Mouse (Mus musculus): ENCODE results near the gene Rab34. TPM values are rescaled to one million over a fixed set of nuclear protein-coding genes. Genes with fewer than 3 reads are reported as not detected.
A peak's percentile ranks its signal among the peaks of the same experiment; 100 is the strongest.

Gene Rab34
- 58.0 and 65.7 TPM in 2 replicates for polyA plus RNA-seq (2015; fragmentation: Nextera tagmentation; extraction: Ambion mirVana)

DNA sequence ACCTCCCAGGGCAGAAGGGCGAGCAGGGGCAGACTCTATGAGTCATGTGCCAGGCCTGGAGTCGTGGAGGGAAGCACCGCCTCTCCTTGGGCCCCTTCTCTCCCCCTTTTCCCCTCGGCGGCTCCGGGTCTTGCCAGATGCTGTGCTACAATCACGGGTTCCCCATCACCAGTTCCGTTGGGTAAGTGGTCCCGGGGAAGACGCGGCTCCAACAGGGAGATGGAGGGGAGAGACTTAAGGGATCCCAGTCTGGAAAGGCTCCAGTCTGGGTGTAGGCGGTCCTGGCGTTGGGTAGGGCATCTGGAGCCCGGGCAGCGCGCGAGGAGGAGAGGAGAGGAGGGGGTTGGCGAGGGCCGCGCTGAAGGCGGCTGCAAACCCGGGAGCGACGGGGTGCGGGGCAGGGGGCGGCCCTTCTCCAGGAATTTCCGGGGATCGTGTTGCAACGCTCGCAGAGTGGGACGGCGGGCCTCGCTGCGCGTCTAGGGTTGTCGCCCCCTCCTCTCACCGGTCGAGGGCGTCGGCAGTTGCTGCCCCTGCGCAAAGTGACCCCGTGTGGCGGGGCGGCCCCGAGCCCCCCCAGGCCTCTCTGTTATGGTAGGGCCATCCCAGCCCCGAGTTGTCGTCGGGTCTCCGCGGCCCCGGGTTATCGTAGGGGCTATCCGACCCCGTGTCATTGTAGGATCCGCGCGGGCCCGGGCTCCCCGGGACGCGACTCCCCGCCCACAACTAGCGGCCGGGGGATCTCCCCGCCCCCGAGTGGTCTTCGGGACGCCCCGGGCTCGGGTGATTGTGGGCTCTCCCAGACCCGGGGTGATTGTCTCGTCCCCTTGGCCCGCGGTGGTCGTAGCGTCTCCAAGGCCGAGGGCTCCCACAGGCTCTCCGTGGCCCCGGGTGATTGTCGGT lies at the start of gene Rab34:
TSS of gene Rab34 (plus strand) at position 100 of the 903 bp plus-strand sequence.
- peak; percentile 78 for ATAC-seq (ENCODE audit: low FRiP score, low read depth)
- H3K36me3 ChIP-seq: peaks cover 24% of the 10 kb centered on the region
- under 1% methylated on average over 75 of the region's 80 CpGs for WGBS
- peaks cover 27% of the 10 kb centered on the region for H3K4me1 ChIP-seq (replicated peaks)
- H3K9ac ChIP-seq: peak within 1 kb of the TSS; percentile 72
- peak within 1 kb of the TSS; percentile 66 for H3K4me3 ChIP-seq
- H3K27ac ChIP-seq (replicated peaks): peak within 1 kb of the TSS; percentile 88
- H3K27me3 ChIP-seq: no peaks in the 10 kb centered on the region
- H3K4me2 ChIP-seq: peak within 1 kb of the TSS; percentile 73
- no peaks in the 10 kb centered on the region for H3K9me3 ChIP-seq

DNA sequence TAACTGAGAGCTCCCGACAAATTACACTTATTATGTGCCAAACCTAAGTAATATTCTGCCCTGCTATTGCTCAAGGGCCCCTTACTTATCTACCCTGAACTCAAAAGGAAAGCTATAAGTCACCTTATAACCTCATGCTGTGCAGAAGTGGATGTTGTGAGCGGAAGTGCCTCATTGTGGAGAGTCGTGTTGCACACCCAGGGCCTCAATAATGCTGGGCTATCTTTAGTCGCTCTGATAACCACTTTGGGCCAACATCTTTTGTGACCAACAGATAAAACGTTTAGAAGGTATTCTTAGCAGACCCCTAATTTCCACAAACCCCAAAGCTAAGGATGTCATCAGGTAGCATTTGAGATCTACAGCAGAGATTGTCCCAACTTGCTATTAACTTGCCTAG lies 47.6 kb upstream of the Rab34 start:
- Histone ChIP-seq H3K9ac (no peak overlapping the region), H3K4me2 (no peak overlapping the region), H3K36me3 (peaks cover 15% of the 10 kb centered on the region), H3K27ac (replicated peaks) (no peak overlapping the region), H3K4me1 (replicated peaks) (0 out of 2 replicates have a peak, but pooled peaks cover 7% of the 10 kb centered on the region), H3K4me3 (no peak overlapping the region), H3K9me3 (no peaks in the 10 kb centered on the region), H3K27me3 (no peaks in the 10 kb centered on the region)
- 83% methylated on average over 5 of the region's 5 CpGs for WGBS
- ATAC-seq (ENCODE audit: low FRiP score, low read depth): no peak

DNA sequence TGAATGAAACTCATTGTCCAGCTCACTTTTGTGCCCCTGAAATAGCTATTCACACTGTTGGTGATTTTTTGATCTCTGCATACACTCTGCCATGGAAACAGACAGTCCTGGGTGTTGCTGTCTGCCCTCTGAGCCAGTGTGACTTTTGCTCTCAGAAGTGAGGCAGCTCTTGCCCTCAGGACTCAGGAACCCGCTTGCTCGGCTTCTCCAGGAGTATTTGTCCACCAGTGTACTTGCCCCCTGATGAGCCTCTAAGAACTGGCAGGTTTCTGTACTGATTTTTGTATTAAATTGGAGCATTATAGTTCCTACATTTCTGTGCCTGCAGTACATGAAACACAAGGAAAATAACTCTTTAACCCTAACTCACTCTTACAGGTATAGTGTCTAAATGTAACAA lies 44.7 kb upstream of the Rab34 start:
- Histone ChIP-seq H3K9ac (no peak overlapping the region), H3K36me3 (peaks cover 27% of the 10 kb centered on the region), H3K9me3 (no peaks in the 10 kb centered on the region), H3K4me1 (replicated peaks) (no peaks in the 10 kb centered on the region), H3K27me3 (no peaks in the 10 kb centered on the region), H3K4me2 (no peak overlapping the region), H3K4me3 (no peak overlapping the region), H3K27ac (replicated peaks) (no peak overlapping the region)
- whole genome bisulfite sequencing: 77% methylated on average over 2 of the region's 2 CpGs
- ATAC-seq (ENCODE audit: low FRiP score, low read depth): no peak

DNA sequence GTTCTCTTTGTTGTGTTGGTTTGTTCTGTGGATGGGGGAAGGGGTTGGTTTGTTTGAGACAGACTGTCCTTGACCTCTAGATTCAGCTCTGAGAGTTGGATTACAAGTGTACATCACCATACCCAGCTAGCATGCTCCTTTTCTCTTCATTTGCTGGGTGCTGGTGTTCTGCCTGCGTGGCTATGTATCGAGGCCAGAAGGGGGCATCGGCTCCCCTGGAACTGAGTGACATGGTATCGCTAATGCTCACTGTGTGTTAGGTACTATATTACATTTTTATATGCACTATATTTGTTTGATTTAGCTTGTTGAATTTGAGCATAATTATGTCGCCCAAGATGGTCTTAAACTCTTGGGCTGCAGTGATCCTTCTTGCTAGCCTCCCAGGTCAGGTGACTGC lies 42.1 kb upstream of the Rab34 start:
- peaks cover 45% of the 10 kb centered on the region for H3K36me3 ChIP-seq
- no peak for ATAC-seq (ENCODE audit: low FRiP score, low read depth)
- H3K27me3 ChIP-seq: no peaks in the 10 kb centered on the region
- WGBS: 84% methylated on average over 5 of the region's 5 CpGs
- no peaks in the 10 kb centered on the region for H3K9me3 ChIP-seq
- no peak overlapping the region for H3K4me3 ChIP-seq
- no peak overlapping the region for H3K27ac ChIP-seq (replicated peaks)
- H3K4me1 ChIP-seq (replicated peaks): no peaks in the 10 kb centered on the region
- no peak overlapping the region for H3K4me2 ChIP-seq
- no peak overlapping the region for H3K9ac ChIP-seq

DNA sequence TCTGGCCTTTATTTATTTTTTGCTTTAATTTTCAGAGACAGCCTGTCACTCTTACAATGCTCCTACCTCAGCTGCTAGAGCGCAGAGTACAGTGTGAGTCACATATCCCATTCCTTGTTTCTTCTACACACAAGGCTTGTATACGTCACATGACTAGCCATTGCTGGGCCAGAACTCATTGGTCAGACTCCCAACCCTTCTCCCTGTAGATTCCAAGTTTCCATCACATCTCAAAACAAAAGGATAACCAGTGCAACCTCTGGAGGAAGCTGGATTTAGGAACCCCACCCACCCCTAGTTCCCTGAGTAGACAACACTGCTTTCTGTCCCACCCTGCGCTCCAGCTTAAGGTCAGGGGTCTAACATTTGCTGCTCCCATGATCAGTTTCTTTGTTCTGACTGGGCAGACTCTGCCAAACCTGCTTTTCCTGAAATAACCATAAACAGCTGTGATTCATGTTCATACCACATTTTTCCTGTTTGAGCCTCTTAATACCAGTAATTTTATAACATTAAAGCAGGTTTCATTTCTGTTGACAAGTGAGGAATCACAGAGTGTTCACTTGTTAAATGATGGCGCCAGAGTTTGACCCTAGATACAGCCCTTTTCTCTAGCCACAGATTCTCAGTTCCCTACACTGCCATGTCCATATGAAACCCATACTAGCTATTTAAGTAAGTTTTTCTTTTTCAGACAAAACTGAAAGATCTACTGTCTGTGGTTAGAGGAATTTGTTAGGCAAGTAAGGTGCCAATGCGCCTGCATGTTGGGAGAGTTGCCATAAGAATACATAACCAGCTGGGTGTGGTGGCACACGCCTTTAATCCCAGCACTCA lies 41.3 kb upstream of the Rab34 start:
- Histone ChIP-seq H3K4me2 (no peak overlapping the region), H3K9me3 (no peaks in the 10 kb centered on the region), H3K27ac (replicated peaks) (no peak overlapping the region), H3K4me3 (no peak overlapping the region), H3K9ac (no peak overlapping the region), H3K36me3 (peaks cover 47% of the 10 kb centered on the region), H3K4me1 (replicated peaks) (peaks cover 1% of the 10 kb centered on the region), H3K27me3 (no peaks in the 10 kb centered on the region)
- 95% methylated on average over 6 of the region's 6 CpGs for WGBS
- no peak for ATAC-seq (ENCODE audit: low FRiP score, low read depth)

DNA sequence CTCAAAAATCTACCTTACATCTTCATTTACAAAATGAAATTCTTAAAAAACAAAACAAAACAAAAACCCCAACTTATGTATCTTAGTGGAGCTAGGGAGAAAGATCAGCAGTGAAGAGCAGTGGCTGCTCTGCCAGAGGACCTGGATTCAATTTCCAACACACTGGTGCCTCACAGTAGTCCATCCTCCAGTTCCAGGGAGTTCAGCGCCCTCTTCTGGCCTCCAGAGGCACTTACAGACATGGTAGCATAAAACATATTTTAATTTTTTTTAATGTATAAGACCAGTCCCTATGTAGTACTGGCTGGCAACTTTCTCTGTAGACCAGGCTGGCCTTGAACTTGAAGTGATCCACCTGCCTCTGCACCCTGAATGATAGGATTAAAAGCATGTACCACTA lies 37.1 kb upstream of the Rab34 start:
- Histone ChIP-seq H3K9me3 (no peaks in the 10 kb centered on the region), H3K4me1 (replicated peaks) (peaks cover 39% of the 10 kb centered on the region), H3K27ac (replicated peaks) (no peak overlapping the region), H3K27me3 (no peaks in the 10 kb centered on the region), H3K4me3 (no peak overlapping the region), H3K9ac (no peak overlapping the region), H3K4me2 (no peak overlapping the region), H3K36me3 (peaks cover 45% of the 10 kb centered on the region)
- 29% methylated on average over 1 of the region's 1 CpGs for WGBS
- ATAC-seq (ENCODE audit: low FRiP score, low read depth): no peak

DNA sequence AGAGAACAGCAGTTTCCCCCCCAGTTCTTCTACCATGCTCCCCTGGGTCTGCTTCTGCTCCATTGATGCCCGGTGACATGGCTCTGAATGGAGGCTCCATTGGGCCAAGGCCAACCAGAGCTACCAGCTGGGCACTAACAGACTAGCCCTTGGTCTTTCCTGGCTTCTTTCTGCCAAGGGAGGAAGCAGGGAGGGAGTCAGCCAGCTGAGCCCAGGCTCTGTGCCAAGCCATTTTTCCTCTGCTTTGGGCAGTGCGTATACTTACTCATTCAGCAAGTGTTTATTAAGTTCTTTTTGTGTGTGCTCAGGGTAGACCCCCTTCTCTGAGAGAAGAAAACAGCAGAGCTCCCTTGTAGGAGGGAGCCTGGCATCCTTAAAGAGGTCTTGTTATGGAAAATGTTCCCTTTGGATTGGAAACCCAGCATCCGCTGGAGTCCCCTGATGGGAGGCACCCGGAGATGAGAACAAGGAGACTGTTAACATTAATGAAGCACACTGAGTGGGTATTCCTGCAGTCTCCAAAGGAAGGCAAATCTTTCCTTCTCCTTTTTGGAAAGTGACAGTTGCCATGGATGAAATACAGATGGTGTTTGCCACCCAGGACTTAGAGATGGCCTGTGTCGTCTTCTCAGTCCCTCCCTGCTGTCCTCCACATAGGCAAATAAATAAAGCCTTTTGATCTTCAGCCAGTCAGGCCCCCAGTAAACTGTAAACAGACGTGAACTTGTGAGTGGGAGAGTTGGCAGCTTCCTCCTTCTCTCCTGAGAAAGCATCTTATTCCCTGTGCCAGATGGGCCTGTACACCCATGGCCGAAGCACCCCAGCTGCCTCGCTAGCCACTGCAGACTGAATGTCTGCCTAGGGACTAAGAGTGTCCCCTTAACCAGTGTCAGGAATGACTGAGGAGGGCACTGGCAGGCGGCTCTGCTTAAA lies 35.7 kb upstream of the Rab34 start:
- Histone ChIP-seq H3K9me3 (no peaks in the 10 kb centered on the region), H3K36me3 (peaks cover 41% of the 10 kb centered on the region), H3K4me3 (no peak overlapping the region), H3K4me2 (peak overlapping the region; percentile 18), H3K27me3 (no peaks in the 10 kb centered on the region), H3K27ac (replicated peaks) (peak overlapping the region; percentile 85), H3K9ac (no peak overlapping the region), H3K4me1 (replicated peaks) (peaks cover 46% of the 10 kb centered on the region)
- ATAC-seq (ENCODE audit: low FRiP score, low read depth): peak; percentile 84
- WGBS: 32% methylated on average over 9 of the region's 9 CpGs

DNA sequence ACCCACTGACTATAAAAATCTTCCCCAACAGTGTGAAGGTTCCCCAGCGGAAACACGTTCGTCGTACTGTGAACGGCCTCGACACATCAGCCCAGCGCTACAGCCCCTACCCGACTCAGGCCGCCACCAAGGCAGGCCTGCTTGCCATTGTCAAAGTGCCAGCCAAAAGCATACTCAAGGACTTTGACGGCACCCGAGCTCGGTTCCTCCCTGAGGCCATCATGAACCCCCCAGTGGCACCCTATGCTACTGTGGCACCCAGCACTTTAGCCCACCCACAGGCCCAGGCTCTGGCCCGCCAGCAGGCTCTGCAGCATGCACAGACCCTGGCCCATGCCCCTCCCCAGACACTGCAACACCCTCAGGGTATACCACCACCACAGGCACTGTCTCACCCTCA lies 34.5 kb upstream of the Rab34 start:
- peaks cover 53% of the 10 kb centered on the region for H3K36me3 ChIP-seq
- H3K4me2 ChIP-seq: no peak overlapping the region
- peak overlapping the region; percentile 85 for H3K27ac ChIP-seq (replicated peaks)
- WGBS: 61% methylated on average over 13 of the region's 13 CpGs
- no peaks in the 10 kb centered on the region for H3K9me3 ChIP-seq
- no peak overlapping the region for H3K4me3 ChIP-seq
- H3K27me3 ChIP-seq: no peaks in the 10 kb centered on the region
- ATAC-seq (ENCODE audit: low FRiP score, low read depth): 0 out of 2 replicates have a peak, but pooled peaks have one; percentile 13
- H3K4me1 ChIP-seq (replicated peaks): peaks cover 47% of the 10 kb centered on the region
- peak overlapping the region; percentile 6; the same call in 1 of the 2 replicates for H3K9ac ChIP-seq

DNA sequence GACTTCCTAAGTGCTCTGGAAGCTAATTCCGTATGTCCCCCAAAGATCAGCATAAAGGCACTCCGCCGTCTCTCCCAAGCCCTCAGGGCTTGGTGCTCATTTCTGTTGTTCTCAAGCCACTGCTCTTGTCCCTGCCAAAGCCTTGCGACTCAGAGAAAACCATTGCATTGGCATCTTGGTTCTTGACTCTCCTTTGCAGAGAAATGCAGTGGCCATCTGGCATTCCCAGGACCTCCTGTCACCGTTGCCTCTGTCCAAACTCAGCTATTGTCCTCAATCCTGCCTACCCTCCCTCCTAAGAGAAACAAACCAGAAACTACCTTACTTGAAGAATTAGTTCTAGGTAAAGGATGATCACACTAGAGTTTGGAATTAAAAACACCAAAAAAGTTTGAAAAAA lies 32.6 kb upstream of the Rab34 start:
- H3K27ac ChIP-seq (replicated peaks): peak overlapping the region; percentile 43; the same call in 1 of the 2 replicates

DNA sequence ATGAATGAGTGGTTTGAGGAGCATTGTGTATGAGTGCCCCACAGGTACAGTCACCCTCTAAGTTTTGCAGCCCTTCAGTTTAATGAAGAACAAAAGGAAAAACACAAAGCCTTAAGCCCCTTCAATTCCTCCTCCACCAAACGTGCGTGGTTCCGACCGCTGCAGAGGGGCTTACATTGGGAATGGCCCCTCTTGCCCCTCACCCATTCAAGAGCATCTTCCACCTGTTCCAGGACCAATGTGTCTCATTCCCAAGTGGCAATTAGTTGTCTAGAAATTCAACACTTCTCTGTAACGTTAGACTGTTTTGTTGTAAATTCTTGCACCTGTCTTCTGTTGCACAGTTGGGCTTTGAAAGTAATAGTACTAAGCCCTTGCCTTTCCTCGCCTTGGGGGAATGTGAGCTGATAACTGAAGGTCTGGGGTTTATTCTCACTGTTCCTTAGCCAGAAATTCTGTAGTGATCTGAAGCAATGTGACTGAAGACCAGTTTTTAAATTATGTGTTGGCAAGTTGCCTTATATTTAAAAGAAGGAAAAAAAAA lies 32.0 kb upstream of the Rab34 start:
- no peaks in the 10 kb centered on the region for H3K27me3 ChIP-seq
- no peaks in the 10 kb centered on the region for H3K9me3 ChIP-seq
- H3K4me1 ChIP-seq (replicated peaks): peaks cover 55% of the 10 kb centered on the region
- peak overlapping the region; percentile 36 for H3K27ac ChIP-seq (replicated peaks)
- no peak for ATAC-seq (ENCODE audit: low FRiP score, low read depth)
- no peak overlapping the region for H3K4me2 ChIP-seq
- H3K4me3 ChIP-seq: no peak overlapping the region
- peaks cover 56% of the 10 kb centered on the region for H3K36me3 ChIP-seq
- 78% methylated on average over 6 of the region's 6 CpGs for WGBS
- no peak overlapping the region for H3K9ac ChIP-seq

More for the DNA sequence above, 32.6 kb upstream of the Rab34 start:
- no peak overlapping the region for H3K4me2 ChIP-seq
- H3K36me3 ChIP-seq: peaks cover 58% of the 10 kb centered on the region
- no peaks in the 10 kb centered on the region for H3K9me3 ChIP-seq
- H3K27me3 ChIP-seq: no peaks in the 10 kb centered on the region
- H3K9ac ChIP-seq: no peak overlapping the region
- no peak overlapping the region for H3K4me3 ChIP-seq
- peaks cover 52% of the 10 kb centered on the region for H3K4me1 ChIP-seq (replicated peaks)
- WGBS: 63% methylated on average over 5 of the region's 5 CpGs
- no peak for ATAC-seq (ENCODE audit: low FRiP score, low read depth)

DNA sequence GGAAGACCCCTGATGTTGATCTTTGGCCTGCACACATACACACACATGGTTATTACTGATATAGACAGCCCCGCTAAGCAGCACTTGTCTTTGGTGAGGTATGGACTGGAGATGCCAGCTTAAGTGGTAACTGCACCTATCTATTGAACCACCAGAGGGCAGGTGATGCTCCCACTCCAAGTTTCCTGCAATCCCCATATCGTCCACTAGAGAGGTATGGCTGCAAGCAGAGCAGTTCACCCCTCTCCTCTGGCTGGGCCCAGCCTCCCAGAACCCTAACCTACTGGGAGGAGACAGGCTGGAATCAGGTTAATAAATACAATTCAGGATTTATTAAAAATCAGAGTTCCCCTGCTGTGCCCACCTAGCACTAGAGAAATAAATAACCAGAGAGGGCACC lies 29.1 kb upstream of the Rab34 start:
- Histone ChIP-seq H3K27ac (replicated peaks) (0 out of 2 replicates have a peak overlapping the region, but pooled peaks have one; percentile 18), H3K4me3 (no peak overlapping the region), H3K4me2 (no peak overlapping the region), H3K27me3 (no peaks in the 10 kb centered on the region), H3K36me3 (peaks cover 52% of the 10 kb centered on the region), H3K4me1 (replicated peaks) (peaks cover 59% of the 10 kb centered on the region), H3K9me3 (no peaks in the 10 kb centered on the region), H3K9ac (no peak overlapping the region)
- peak; percentile 28; the same call in 1 of the 2 replicates for ATAC-seq (ENCODE audit: low FRiP score, low read depth)
- 23% methylated on average over 2 of the region's 2 CpGs for WGBS

Data from hindbrain, embryonic 15.5 days (tissue).